Mouse (Mus musculus): Measurements from ENCODE around the gene Lrrc47.

DNA sequence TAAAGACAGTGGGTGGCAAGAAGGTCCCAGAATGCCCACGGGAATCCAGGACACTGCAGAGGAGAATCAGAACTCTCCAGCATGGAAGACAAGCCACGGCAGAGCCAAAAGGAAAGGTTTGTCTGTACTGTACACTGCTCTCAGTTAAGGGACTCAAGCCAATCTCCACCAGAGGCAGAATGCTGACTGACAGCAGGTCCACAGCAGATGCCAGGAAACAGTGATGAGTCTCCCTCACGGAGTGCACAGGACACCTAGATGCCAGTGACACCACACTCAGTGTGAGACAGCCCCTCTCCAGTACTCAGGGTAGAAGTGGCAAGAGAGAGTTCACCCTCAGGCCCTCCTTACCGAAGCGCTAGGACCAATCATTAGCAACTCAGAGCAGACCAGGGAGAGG is 44.9 kb upstream of the Lrrc47 start:
- TF ChIP-seq CTCF (IDR thresholded peaks at IDR 0.05; ENCODE audit: insufficient read depth, low read depth, low read length) (no peak), POLR2A (IDR thresholded peaks at IDR 0.05; ENCODE audit: insufficient read depth, low read depth, low read length) (no peak)

Data from olfactory bulb, adult 2 months (tissue).